Mouse (Mus musculus): ENCODE data around the gene Cd2ap. TPM values are rescaled to one million over a fixed set of nuclear protein-coding genes. Genes with fewer than 3 reads are reported as not detected.

The Cd2ap gene
- polyA plus RNA-seq, 1 experiment from 2014 or later, result 14.3 TPM

DNA sequence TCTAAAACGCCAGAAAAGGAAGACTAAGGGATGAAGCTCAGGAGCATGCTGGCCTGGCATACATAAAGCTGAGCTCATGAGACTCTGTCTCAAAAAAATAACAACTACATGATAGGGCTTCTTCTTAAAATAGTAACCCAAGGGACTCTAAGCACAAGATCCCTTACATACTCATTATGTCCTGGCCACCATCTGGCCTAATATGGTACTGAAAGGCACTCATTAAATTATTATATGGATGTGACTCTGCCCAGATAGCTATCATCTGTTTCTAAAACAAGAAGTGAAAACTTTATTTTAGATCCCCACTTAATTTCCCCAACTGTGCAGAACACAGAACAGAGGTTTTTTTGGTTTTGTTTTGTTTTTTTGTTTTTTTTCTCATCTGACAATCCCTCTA is 6.4 kb upstream of the Cd2ap start:
- H3K27ac ChIP-seq (ENCODE audit: low read depth, low read length), result no peak overlapping the region
- H3K4me2 ChIP-seq (ENCODE audit: low read depth, low read length, severe bottlenecking), result no peak overlapping the region
- H3K27me3 ChIP-seq (ENCODE audit: control insufficient read depth, insufficient read depth, low read length), result no peaks in the 10 kb centered on the region
- no peaks in the 10 kb centered on the region for H3K4me1 ChIP-seq (replicated peaks; ENCODE audit: control insufficient read depth, insufficient read depth, low read length)
- no peaks in the 10 kb centered on the region for H3K36me3 ChIP-seq (ENCODE audit: control insufficient read depth, insufficient read depth, low read length)
- no peaks in the 10 kb centered on the region for H3K9me3 ChIP-seq (ENCODE audit: control insufficient read depth, low read length)
- WGBS, result 79% methylated on average over 1 of the region's 1 CpGs
- no peak overlapping the region for H3K9ac ChIP-seq (ENCODE audit: low read length)
- ATAC-seq (replicated peaks; ENCODE audit: low FRiP score), result no peak
- no peak overlapping the region for H3K4me3 ChIP-seq (ENCODE audit: low read depth, low read length)
- DNase-seq (ENCODE audit: low spot score), result no peak

DNA sequence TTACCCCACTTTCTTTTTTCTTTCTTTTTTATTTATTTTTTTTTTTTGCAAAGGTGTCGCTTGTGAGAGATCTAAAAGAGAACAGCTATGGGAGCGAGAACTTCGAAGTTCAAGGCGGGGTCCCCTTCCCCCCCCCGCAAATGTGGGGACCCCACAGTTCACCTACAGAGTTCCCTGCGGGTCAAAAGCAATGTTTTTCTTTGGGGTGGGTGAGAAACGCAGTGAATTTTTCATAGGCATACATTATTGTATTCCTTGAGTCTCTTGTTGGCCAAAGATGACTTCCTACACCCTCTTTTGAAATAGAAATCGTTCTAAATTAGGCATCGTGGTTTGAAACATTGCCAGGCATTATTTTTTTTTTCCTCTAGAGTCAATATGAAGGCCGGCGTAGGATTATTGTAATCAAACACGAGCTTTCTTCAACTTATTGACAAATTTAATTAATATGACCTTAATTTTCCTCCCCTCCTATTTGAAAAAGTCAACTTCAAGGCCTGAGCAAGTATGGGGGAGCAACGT is 500 bp upstream of the Cd2ap start:
- peak overlapping the region; percentile 80 for H3K4me2 ChIP-seq (ENCODE audit: low read depth, low read length, severe bottlenecking)
- peak overlapping the region; percentile 91 for H3K9ac ChIP-seq (ENCODE audit: low read length)
- H3K9me3 ChIP-seq (ENCODE audit: control insufficient read depth, low read length), result no peaks in the 10 kb centered on the region
- peak overlapping the region; percentile 79 for H3K4me3 ChIP-seq (ENCODE audit: low read depth, low read length)
- H3K27ac ChIP-seq (ENCODE audit: low read depth, low read length), result no peak overlapping the region
- DNase-seq (ENCODE audit: low spot score) (no peak), ATAC-seq (replicated peaks; ENCODE audit: low FRiP score) (no peak)
- no peaks in the 10 kb centered on the region for H3K27me3 ChIP-seq (ENCODE audit: control insufficient read depth, insufficient read depth, low read length)
- 42% methylated on average over 13 of the region's 13 CpGs for WGBS
- H3K36me3 ChIP-seq (ENCODE audit: control insufficient read depth, insufficient read depth, low read length), result no peaks in the 10 kb centered on the region
- no peaks in the 10 kb centered on the region for H3K4me1 ChIP-seq (replicated peaks; ENCODE audit: control insufficient read depth, insufficient read depth, low read length)

- no peaks in the 10 kb centered on the region for H3K9me3 ChIP-seq (ENCODE audit: control insufficient read depth, low read length)
- WGBS, result under 1% methylated on average over 17 of the region's 17 CpGs
- peak overlapping the region; percentile 91 for H3K9ac ChIP-seq (ENCODE audit: low read length)
- H3K4me1 ChIP-seq (replicated peaks; ENCODE audit: control insufficient read depth, insufficient read depth, low read length), result no peaks in the 10 kb centered on the region
- DNase-seq (ENCODE audit: low spot score), result peak; percentile 61
- H3K36me3 ChIP-seq (ENCODE audit: control insufficient read depth, insufficient read depth, low read length), result no peaks in the 10 kb centered on the region
- peak overlapping the region; percentile 80 for H3K4me2 ChIP-seq (ENCODE audit: low read depth, low read length, severe bottlenecking)
- H3K4me3 ChIP-seq (ENCODE audit: low read depth, low read length), result peak overlapping the region; percentile 79
- no peaks in the 10 kb centered on the region for H3K27me3 ChIP-seq (ENCODE audit: control insufficient read depth, insufficient read depth, low read length)
- H3K27ac ChIP-seq (ENCODE audit: low read depth, low read length), result peak overlapping the region; percentile 31; the same call in 1 of the 2 replicates
- ATAC-seq (replicated peaks; ENCODE audit: low FRiP score), result 0 out of 2 replicates have a peak, but pooled peaks have one; percentile 31
Observed at GRCm38 (mm10) chr17:42875571-42876000, 879 bp downstream of the Cd2ap start.

- Histone ChIP-seq H3K4me1 (replicated peaks; ENCODE audit: control insufficient read depth, insufficient read depth, low read length) (no peaks in the 10 kb centered on the region), H3K36me3 (ENCODE audit: control insufficient read depth, insufficient read depth, low read length) (no peaks in the 10 kb centered on the region), H3K9ac (ENCODE audit: low read length) (peak overlapping the region; percentile 0; the same call in 1 of the 2 replicates), H3K27me3 (ENCODE audit: control insufficient read depth, insufficient read depth, low read length) (no peaks in the 10 kb centered on the region), H3K4me3 (ENCODE audit: low read depth, low read length) (peak overlapping the region; percentile 79), H3K4me2 (ENCODE audit: low read depth, low read length, severe bottlenecking) (peak overlapping the region; percentile 80), H3K27ac (ENCODE audit: low read depth, low read length) (no peak overlapping the region), H3K9me3 (ENCODE audit: control insufficient read depth, low read length) (no peaks in the 10 kb centered on the region)
- 10% methylated on average over 6 of the region's 6 CpGs for WGBS
- DNase-seq (ENCODE audit: low spot score) (no peak), ATAC-seq (replicated peaks; ENCODE audit: low FRiP score) (no peak)
Observed at GRCm38 (mm10) chr17:42875015-42875414, 1.4 kb downstream of the Cd2ap start.

DNA sequence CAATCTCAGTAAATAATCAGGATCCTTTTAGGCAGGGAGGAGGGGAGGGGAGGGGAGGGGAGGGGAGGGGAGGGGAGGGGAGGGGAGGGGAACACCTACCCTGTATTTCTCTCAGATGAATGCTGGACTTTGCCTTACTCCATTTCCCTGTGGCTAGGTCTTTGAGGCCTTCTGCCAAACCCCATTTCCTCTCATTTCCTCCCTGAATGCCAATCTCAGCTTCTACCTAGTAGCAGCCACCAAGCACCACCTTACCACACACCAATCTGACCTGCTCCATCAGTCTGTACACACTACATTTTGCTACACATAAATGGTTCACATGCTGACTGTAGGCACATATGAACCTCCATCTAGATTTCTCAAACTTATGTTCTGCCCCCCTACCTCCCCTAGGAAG is 6.0 kb downstream of the Cd2ap start:
- H3K4me2 ChIP-seq (ENCODE audit: low read depth, low read length, severe bottlenecking), result no peak overlapping the region
- ATAC-seq (replicated peaks; ENCODE audit: low FRiP score) (no peak), DNase-seq (ENCODE audit: low spot score) (no peak)
- H3K27ac ChIP-seq (ENCODE audit: low read depth, low read length), result no peak overlapping the region
- H3K27me3 ChIP-seq (ENCODE audit: control insufficient read depth, insufficient read depth, low read length), result no peaks in the 10 kb centered on the region
- no peaks in the 10 kb centered on the region for H3K9me3 ChIP-seq (ENCODE audit: control insufficient read depth, low read length)
- H3K4me1 ChIP-seq (replicated peaks; ENCODE audit: control insufficient read depth, insufficient read depth, low read length), result no peaks in the 10 kb centered on the region
- H3K36me3 ChIP-seq (ENCODE audit: control insufficient read depth, insufficient read depth, low read length), result no peaks in the 10 kb centered on the region
- H3K9ac ChIP-seq (ENCODE audit: low read length), result no peak overlapping the region
- H3K4me3 ChIP-seq (ENCODE audit: low read depth, low read length), result no peak overlapping the region

- WGBS, result 55% methylated on average over 3 of the region's 3 CpGs
Observed at GRCm38 (mm10) chr17:42863186-42863585, 13.3 kb downstream of the Cd2ap start.

GRCm38 (mm10) chr17:42860370-42860769 is 16.1 kb downstream of the Cd2ap start:
- no peaks in the 10 kb centered on the region for H3K9me3 ChIP-seq (ENCODE audit: control insufficient read depth, low read length)
- no peak overlapping the region for H3K27ac ChIP-seq (ENCODE audit: low read depth, low read length)
- 100% methylated on average over 1 of the region's 1 CpGs for WGBS
- H3K36me3 ChIP-seq (ENCODE audit: control insufficient read depth, insufficient read depth, low read length), result no peaks in the 10 kb centered on the region
- H3K4me1 ChIP-seq (replicated peaks; ENCODE audit: control insufficient read depth, insufficient read depth, low read length), result no peaks in the 10 kb centered on the region
- ATAC-seq (replicated peaks; ENCODE audit: low FRiP score) (no peak), DNase-seq (ENCODE audit: low spot score) (no peak)
- no peak overlapping the region for H3K4me3 ChIP-seq (ENCODE audit: low read depth, low read length)
- no peaks in the 10 kb centered on the region for H3K27me3 ChIP-seq (ENCODE audit: control insufficient read depth, insufficient read depth, low read length)
- H3K4me2 ChIP-seq (ENCODE audit: low read depth, low read length, severe bottlenecking), result no peak overlapping the region
- no peak overlapping the region for H3K9ac ChIP-seq (ENCODE audit: low read length)

More at GRCm38 (mm10) chr17:42863186-42863585, 13.3 kb downstream of the Cd2ap start:
- ATAC-seq (replicated peaks; ENCODE audit: low FRiP score) (no peak), DNase-seq (ENCODE audit: low spot score) (no peak)
- Histone ChIP-seq H3K9ac (ENCODE audit: low read length) (no peak overlapping the region), H3K9me3 (ENCODE audit: control insufficient read depth, low read length) (no peaks in the 10 kb centered on the region), H3K4me2 (ENCODE audit: low read depth, low read length, severe bottlenecking) (no peak overlapping the region), H3K27me3 (ENCODE audit: control insufficient read depth, insufficient read depth, low read length) (no peaks in the 10 kb centered on the region), H3K27ac (ENCODE audit: low read depth, low read length) (no peak overlapping the region), H3K4me1 (replicated peaks; ENCODE audit: control insufficient read depth, insufficient read depth, low read length) (no peaks in the 10 kb centered on the region), H3K36me3 (ENCODE audit: control insufficient read depth, insufficient read depth, low read length) (no peaks in the 10 kb centered on the region), H3K4me3 (ENCODE audit: low read depth, low read length) (no peak overlapping the region)

DNA sequence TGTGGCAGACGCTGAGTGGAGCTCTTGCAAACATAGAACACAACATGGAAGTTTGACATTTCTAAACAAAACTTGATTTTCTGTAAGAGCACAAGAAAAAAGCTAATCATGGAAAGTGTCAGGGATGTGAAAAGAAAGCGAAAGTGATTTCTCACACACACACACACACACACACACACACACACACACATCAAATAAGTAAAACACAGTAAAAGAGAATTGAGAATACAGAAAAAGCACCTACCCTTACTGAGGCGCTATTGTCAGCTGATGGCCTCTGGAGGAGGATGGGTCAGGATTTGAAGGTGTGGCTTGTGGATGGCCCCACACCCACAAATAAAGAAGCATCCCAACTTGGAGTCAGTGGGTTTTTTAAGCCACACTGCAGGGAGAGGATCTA is 19.0 kb downstream of the Cd2ap start:
- Histone ChIP-seq H3K4me3 (ENCODE audit: low read depth, low read length) (no peak overlapping the region), H3K27me3 (ENCODE audit: control insufficient read depth, insufficient read depth, low read length) (no peaks in the 10 kb centered on the region), H3K4me2 (ENCODE audit: low read depth, low read length, severe bottlenecking) (no peak overlapping the region), H3K9me3 (ENCODE audit: control insufficient read depth, low read length) (no peaks in the 10 kb centered on the region), H3K27ac (ENCODE audit: low read depth, low read length) (no peak overlapping the region), H3K9ac (ENCODE audit: low read length) (no peak overlapping the region), H3K4me1 (replicated peaks; ENCODE audit: control insufficient read depth, insufficient read depth, low read length) (no peaks in the 10 kb centered on the region), H3K36me3 (ENCODE audit: control insufficient read depth, insufficient read depth, low read length) (no peaks in the 10 kb centered on the region)
- ATAC-seq (replicated peaks; ENCODE audit: low FRiP score) (no peak), DNase-seq (ENCODE audit: low spot score) (no peak)
- 87% methylated on average over 3 of the region's 3 CpGs for WGBS

DNA sequence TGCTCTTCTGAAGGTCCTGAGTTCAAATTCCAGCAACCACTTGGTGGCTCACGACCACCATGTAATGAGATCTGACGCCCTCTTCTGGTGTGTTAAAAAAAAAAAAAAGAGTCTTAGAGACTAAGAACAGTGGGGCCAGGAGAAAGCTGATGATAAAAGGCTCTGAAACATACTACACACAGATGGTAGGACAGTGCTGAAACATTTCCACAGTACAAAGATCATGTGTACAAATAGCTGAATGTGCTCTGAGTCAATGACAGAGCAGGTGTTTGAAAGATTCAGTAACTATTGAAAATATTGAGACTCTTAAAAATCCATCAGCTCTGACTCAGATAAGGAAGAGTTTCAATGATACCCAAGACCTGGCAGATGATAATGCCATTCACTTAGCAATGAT is 29.4 kb downstream of the Cd2ap start:
- 88% methylated on average over 2 of the region's 2 CpGs for WGBS
- H3K4me2 ChIP-seq (ENCODE audit: low read depth, low read length, severe bottlenecking), result no peak overlapping the region
- no peak for ATAC-seq (replicated peaks; ENCODE audit: low FRiP score)

More for the DNA sequence above, 29.4 kb downstream of the Cd2ap start:
- H3K4me3 ChIP-seq (ENCODE audit: low read depth, low read length), result no peak overlapping the region
- no peaks in the 10 kb centered on the region for H3K4me1 ChIP-seq (replicated peaks; ENCODE audit: control insufficient read depth, insufficient read depth, low read length)
- H3K27me3 ChIP-seq (ENCODE audit: control insufficient read depth, insufficient read depth, low read length), result no peaks in the 10 kb centered on the region
- DNase-seq (ENCODE audit: low spot score), result no peak
- no peak overlapping the region for H3K27ac ChIP-seq (ENCODE audit: low read depth, low read length)
- H3K9ac ChIP-seq (ENCODE audit: low read length), result no peak overlapping the region
- no peaks in the 10 kb centered on the region for H3K9me3 ChIP-seq (ENCODE audit: control insufficient read depth, low read length)
- H3K36me3 ChIP-seq (ENCODE audit: control insufficient read depth, insufficient read depth, low read length), result no peaks in the 10 kb centered on the region
